ENCODE assay signal across 27 mouse cellular contexts in the genomic region with DNA sequence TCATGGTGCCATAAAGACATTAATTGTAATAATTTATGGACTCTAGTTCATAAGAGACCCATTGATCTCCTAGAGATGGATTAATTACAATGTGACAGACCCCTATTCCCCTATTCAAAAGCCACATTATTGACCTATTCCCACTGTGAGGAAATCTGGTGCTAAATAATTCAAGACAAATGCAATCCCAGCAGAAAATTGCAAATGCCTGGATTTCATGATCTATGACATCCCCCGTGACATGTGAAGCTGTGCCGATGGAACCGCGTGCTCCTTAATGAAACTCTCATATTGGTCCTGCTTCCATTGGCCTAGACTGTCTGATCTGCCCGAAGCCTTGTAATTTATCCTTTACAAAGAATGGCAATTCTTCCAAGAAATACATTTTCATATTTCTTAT.
DNase-seq lines count a peak whose midpoint lies in the region; ATAC-seq lines count a peak whose summit lies in the region.
"Had no signal": no experiment of that assay in that cellular context is flagged by ENCODE, and none has a peak within 500 bp of the region (broad histone marks: within the 10 kb centered on the region; RNA-seq: fewer than 3 reads in every experiment).

No protein-coding gene starts in this region.

- 62% methylated on average over 5 of the region's 5 CpGs for WGBS in hindbrain, embryonic 12.5 days
- WGBS in hindbrain, embryonic 10.5 days = 92% methylated on average over 5 of the region's 5 CpGs
- WGBS in neural tube, embryonic 11.5 days = 26% methylated on average over 5 of the region's 5 CpGs
- 11% methylated on average over 5 of the region's 5 CpGs for WGBS in neural tube, embryonic 13.5 days

- H3K9me3 ChIP-seq in hindbrain, embryonic 12.5 days (replicated peaks) = no peaks in the 10 kb centered on the region
- H3K9me3 ChIP-seq in hindbrain, embryonic 10.5 days = no peaks in the 10 kb centered on the region
- no peaks in the 10 kb centered on the region for H3K9me3 ChIP-seq in neural tube, embryonic 11.5 days (ENCODE audit: control insufficient read depth, low read length)
- no peaks in the 10 kb centered on the region for H3K9me3 ChIP-seq in neural tube, embryonic 13.5 days
- H3K9me3 ChIP-seq: embryonic facial prominence, embryonic 12.5 days; embryonic facial prominence, embryonic 15.5 days; heart, embryonic 12.5 days; heart, embryonic 15.5 days; hindbrain, embryonic 15.5 days; intestine, embryonic 15.5 days had no signal

- no peaks in the 10 kb centered on the region for H3K4me1 ChIP-seq in hindbrain, embryonic 12.5 days
- H3K4me1 ChIP-seq in hindbrain, embryonic 10.5 days (replicated peaks) = no peaks in the 10 kb centered on the region
- H3K4me1 ChIP-seq in neural tube, embryonic 11.5 days (ENCODE audit: control insufficient read depth, insufficient read depth, low read length) = peaks cover 2% of the 10 kb centered on the region; the same call in 1 of the 2 replicates
- H3K4me1 ChIP-seq in neural tube, embryonic 13.5 days (replicated peaks) = peaks cover 4% of the 10 kb centered on the region
- H3K4me1 ChIP-seq: embryonic facial prominence, embryonic 12.5 days; embryonic facial prominence, embryonic 15.5 days; heart, embryonic 12.5 days; heart, embryonic 15.5 days; hindbrain, embryonic 15.5 days; intestine, embryonic 15.5 days had no signal

- no peak overlapping the region for H3K27ac ChIP-seq in hindbrain, embryonic 12.5 days
- H3K27ac ChIP-seq in hindbrain, embryonic 10.5 days = no peak overlapping the region
- no peak overlapping the region for H3K27ac ChIP-seq in neural tube, embryonic 11.5 days (ENCODE audit: low read depth, low read length)
- no peak overlapping the region for H3K27ac ChIP-seq in neural tube, embryonic 13.5 days (replicated peaks)
- H3K27ac ChIP-seq: embryonic facial prominence, embryonic 12.5 days; embryonic facial prominence, embryonic 15.5 days; gastrocnemius, adult 2 months; heart, embryonic 15.5 days; hindbrain, embryonic 15.5 days; intestine, embryonic 15.5 days had no signal

- DNase-seq in embryo, embryonic 10.5 days (ENCODE audit: low spot score) = peak; percentile 8
- DNase-seq in embryo, embryonic 9.5 days (ENCODE audit: extremely low spot score) = no peak
- no peak for DNase-seq in hindbrain, embryonic 10.5 days (ENCODE audit: low spot score)
- DNase-seq in neural tube, embryonic 11.5 days (ENCODE audit: low spot score) = peak; percentile 26
- no peak for DNase-seq in neural tube, embryonic 10.5 days (ENCODE audit: extremely low spot score, low spot score)
- DNase-seq in gastrocnemius, postnatal 25 days = no peak
- DNase-seq: adrenal gland, adult 8-10 months; adrenal gland, postnatal 25 days; cerebellum, adult 11-12 months; cerebellum, adult 8-10 months; cerebellum, postnatal 36 days; forebrain, postnatal 0 days; gastrocnemius, adult 2 months; gastrocnemius, postnatal 14 days; heart, adult 18-20 months; heart, postnatal 10 days; heart, postnatal 36 days had no signal

- H3K4me3 ChIP-seq in hindbrain, embryonic 12.5 days = no peak overlapping the region
- H3K4me3 ChIP-seq in hindbrain, embryonic 10.5 days = no peak overlapping the region
- no peak overlapping the region for H3K4me3 ChIP-seq in neural tube, embryonic 11.5 days (ENCODE audit: low read depth, low read length)
- H3K4me3 ChIP-seq in neural tube, embryonic 13.5 days = no peak overlapping the region
- H3K4me3 ChIP-seq: embryonic facial prominence, embryonic 12.5 days; embryonic facial prominence, embryonic 15.5 days; gastrocnemius, adult 2 months; heart, embryonic 12.5 days; heart, embryonic 15.5 days; hindbrain, embryonic 15.5 days; intestine, embryonic 15.5 days had no signal

- no peaks in the 10 kb centered on the region for H3K27me3 ChIP-seq in hindbrain, embryonic 12.5 days
- no peaks in the 10 kb centered on the region for H3K27me3 ChIP-seq in hindbrain, embryonic 10.5 days (ENCODE audit: insufficient read depth, poor library complexity, severe bottlenecking)
- H3K27me3 ChIP-seq in neural tube, embryonic 11.5 days (ENCODE audit: control insufficient read depth, insufficient read depth, low read length) = no peaks in the 10 kb centered on the region
- no peaks in the 10 kb centered on the region for H3K27me3 ChIP-seq in neural tube, embryonic 13.5 days
- H3K27me3 ChIP-seq: embryonic facial prominence, embryonic 12.5 days; embryonic facial prominence, embryonic 15.5 days; heart, embryonic 12.5 days; heart, embryonic 15.5 days; hindbrain, embryonic 15.5 days; intestine, embryonic 15.5 days had no signal

- H3K9ac ChIP-seq in hindbrain, embryonic 12.5 days = no peak overlapping the region
- H3K9ac ChIP-seq in neural tube, embryonic 11.5 days (ENCODE audit: low read length) = no peak overlapping the region
- H3K9ac ChIP-seq in neural tube, embryonic 13.5 days = no peak overlapping the region
- H3K9ac ChIP-seq: embryonic facial prominence, embryonic 12.5 days; embryonic facial prominence, embryonic 15.5 days; forebrain, postnatal 0 days; heart, embryonic 12.5 days; heart, embryonic 15.5 days; hindbrain, embryonic 15.5 days; intestine, embryonic 15.5 days had no signal

- peak; percentile 68; the same call in 1 of the 2 replicates for ATAC-seq in hindbrain, embryonic 12.5 days (ENCODE audit: low FRiP score)
- ATAC-seq in neural tube, embryonic 11.5 days (ENCODE audit: insufficient read depth, low FRiP score, low TSS enrichment) = peak; percentile 91
- peak; percentile 59 for ATAC-seq in neural tube, embryonic 13.5 days (ENCODE audit: low read depth)
- ATAC-seq: activated CD4-positive, CD25-positive, alpha-beta regulatory T cell, adult 4 months; forebrain, embryonic 14.5 days; forebrain, postnatal 0 days; intestine, embryonic 15.5 days had no signal

- H3K4me2 ChIP-seq in hindbrain, embryonic 12.5 days (replicated peaks) = no peak overlapping the region
- no peak overlapping the region for H3K4me2 ChIP-seq in neural tube, embryonic 11.5 days (ENCODE audit: low read depth)
- no peak overlapping the region for H3K4me2 ChIP-seq in neural tube, embryonic 13.5 days
- H3K4me2 ChIP-seq: embryonic facial prominence, embryonic 12.5 days; embryonic facial prominence, embryonic 15.5 days; heart, embryonic 12.5 days; heart, embryonic 15.5 days; hindbrain, embryonic 15.5 days; intestine, embryonic 15.5 days had no signal

- H3K36me3 ChIP-seq in hindbrain, embryonic 12.5 days = no peaks in the 10 kb centered on the region
- no peaks in the 10 kb centered on the region for H3K36me3 ChIP-seq in hindbrain, embryonic 10.5 days
- H3K36me3 ChIP-seq in neural tube, embryonic 11.5 days (ENCODE audit: control insufficient read depth, insufficient read depth, low read length) = no peaks in the 10 kb centered on the region
- no peaks in the 10 kb centered on the region for H3K36me3 ChIP-seq in neural tube, embryonic 13.5 days
- H3K36me3 ChIP-seq: embryonic facial prominence, embryonic 12.5 days; embryonic facial prominence, embryonic 15.5 days; heart, embryonic 12.5 days; heart, embryonic 15.5 days; hindbrain, embryonic 15.5 days; intestine, embryonic 15.5 days had no signal

Comparison
In these comparisons a context has a peak if more than half of its experiments do, and no peak if none do; other contexts are left out.
1. DNase-seq: peak in embryo, embryonic 10.5 days (single experiment) and neural tube, embryonic 11.5 days (single experiment); none in embryo, embryonic 9.5 days (single experiment), hindbrain, embryonic 10.5 days (single experiment), neural tube, embryonic 10.5 days (single experiment) and gastrocnemius, postnatal 25 days (single experiment).
2. Peak in every context shown above with its lines, with median percentiles within 50 percentile points of each other: ATAC-seq.